Mouse (Mus musculus): ENCODE results near the gene Gabra4. TPM values are rescaled to one million over a fixed set of nuclear protein-coding genes. Genes with fewer than 3 reads are reported as not detected.

Gene Gabra4
- 1.9 and 2.7 TPM in 2 replicates for polyA plus RNA-seq (2014; fragmentation: Nextera tagmentation; extraction: Ambion mirVana)

- Histone ChIP-seq H3K4me1 (replicated peaks; ENCODE audit: control insufficient read depth, insufficient read depth, low read length) (peaks cover 5% of the 10 kb centered on the region; the same call in 1 of the 2 replicates), H3K9me3 (ENCODE audit: control insufficient read depth, low read length) (no peaks in the 10 kb centered on the region), H3K27ac (ENCODE audit: low read depth, low read length) (no peak within 1 kb of the TSS), H3K36me3 (ENCODE audit: control insufficient read depth, insufficient read depth, low read length) (no peaks in the 10 kb centered on the region), H3K4me2 (ENCODE audit: low read depth, low read length, severe bottlenecking) (peak within 1 kb of the TSS; percentile 88), H3K27me3 (ENCODE audit: control insufficient read depth, insufficient read depth, low read length) (peaks cover 4% of the 10 kb centered on the region), H3K4me3 (ENCODE audit: low read depth, low read length) (peak within 1 kb of the TSS; percentile 51), H3K9ac (ENCODE audit: low read length) (peak within 1 kb of the TSS; percentile 32)
- WGBS: 1% methylated on average over 15 of the region's 15 CpGs
- no peak for DNase-seq (ENCODE audit: low spot score)
- ATAC-seq (replicated peaks; ENCODE audit: low FRiP score): peak; percentile 60
These were observed at the start of gene Gabra4 for GRCm38 (mm10) chr5:71658115-71658497. Gene Gabra4, minus strand, starts transcription at chr5:71658308.

GRCm38 (mm10) chr5:71701273-71701614 lies 43.1 kb upstream of the Gabra4 start:
- no peaks in the 10 kb centered on the region for H3K36me3 ChIP-seq (ENCODE audit: control insufficient read depth, insufficient read depth, low read length)
- 2% methylated on average over 6 of the region's 6 CpGs for WGBS
- peak overlapping the region; percentile 46 for H3K9ac ChIP-seq (ENCODE audit: low read length)
- H3K27me3 ChIP-seq (ENCODE audit: control insufficient read depth, insufficient read depth, low read length): no peaks in the 10 kb centered on the region
- no peak overlapping the region for H3K27ac ChIP-seq (ENCODE audit: low read depth, low read length)
- peak overlapping the region; percentile 70 for H3K4me2 ChIP-seq (ENCODE audit: low read depth, low read length, severe bottlenecking)
- peak overlapping the region; percentile 35 for H3K4me3 ChIP-seq (ENCODE audit: low read depth, low read length)
- no peaks in the 10 kb centered on the region for H3K9me3 ChIP-seq (ENCODE audit: control insufficient read depth, low read length)
- ATAC-seq (replicated peaks; ENCODE audit: low FRiP score) (no peak; the same call in 1 of the 2 replicates), DNase-seq (ENCODE audit: low spot score) (no peak)
- H3K4me1 ChIP-seq (replicated peaks; ENCODE audit: control insufficient read depth, insufficient read depth, low read length): no peaks in the 10 kb centered on the region

GRCm38 (mm10) chr5:71700468-71701272 lies 42.6 kb upstream of the Gabra4 start:
- peak; percentile 95 for ATAC-seq (replicated peaks; ENCODE audit: low FRiP score)
- no peaks in the 10 kb centered on the region for H3K27me3 ChIP-seq (ENCODE audit: control insufficient read depth, insufficient read depth, low read length)
- under 1% methylated on average over 46 of the region's 46 CpGs for WGBS
- peak overlapping the region; percentile 46 for H3K9ac ChIP-seq (ENCODE audit: low read length)
- H3K4me1 ChIP-seq (replicated peaks; ENCODE audit: control insufficient read depth, insufficient read depth, low read length): no peaks in the 10 kb centered on the region
- H3K4me2 ChIP-seq (ENCODE audit: low read depth, low read length, severe bottlenecking): peak overlapping the region; percentile 70
- H3K4me3 ChIP-seq (ENCODE audit: low read depth, low read length): peak overlapping the region; percentile 35
- H3K27ac ChIP-seq (ENCODE audit: low read depth, low read length): no peak overlapping the region
- H3K9me3 ChIP-seq (ENCODE audit: control insufficient read depth, low read length): no peaks in the 10 kb centered on the region
- H3K36me3 ChIP-seq (ENCODE audit: control insufficient read depth, insufficient read depth, low read length): no peaks in the 10 kb centered on the region
- DNase-seq (ENCODE audit: low spot score): peak; percentile 84

- H3K4me3 ChIP-seq (ENCODE audit: low read depth, low read length): peak overlapping the region; percentile 35
- peak overlapping the region; percentile 70 for H3K4me2 ChIP-seq (ENCODE audit: low read depth, low read length, severe bottlenecking)
- H3K9ac ChIP-seq (ENCODE audit: low read length): no peak overlapping the region; the same call in 1 of the 2 replicates
- no peak overlapping the region for H3K27ac ChIP-seq (ENCODE audit: low read depth, low read length)
- no peak for ATAC-seq (replicated peaks; ENCODE audit: low FRiP score)
- WGBS: 1% methylated on average over 19 of the region's 19 CpGs
- H3K9me3 ChIP-seq (ENCODE audit: control insufficient read depth, low read length): no peaks in the 10 kb centered on the region
- DNase-seq (ENCODE audit: low spot score): peak; percentile 71
- H3K4me1 ChIP-seq (replicated peaks; ENCODE audit: control insufficient read depth, insufficient read depth, low read length): no peaks in the 10 kb centered on the region
- no peaks in the 10 kb centered on the region for H3K36me3 ChIP-seq (ENCODE audit: control insufficient read depth, insufficient read depth, low read length)
- no peaks in the 10 kb centered on the region for H3K27me3 ChIP-seq (ENCODE audit: control insufficient read depth, insufficient read depth, low read length)
These were observed 41.8 kb upstream of the Gabra4 start for GRCm38 (mm10) chr5:71699696-71700467.

GRCm38 (mm10) chr5:71665593-71665992 lies 7.5 kb upstream of the Gabra4 start:
- no peak overlapping the region for H3K27ac ChIP-seq (ENCODE audit: low read depth, low read length)
- no peak overlapping the region for H3K4me2 ChIP-seq (ENCODE audit: low read depth, low read length, severe bottlenecking)
- H3K9me3 ChIP-seq (ENCODE audit: control insufficient read depth, low read length): no peaks in the 10 kb centered on the region
- no peak for DNase-seq (ENCODE audit: low spot score)
- no peak for ATAC-seq (replicated peaks; ENCODE audit: low FRiP score)
- no peaks in the 10 kb centered on the region for H3K36me3 ChIP-seq (ENCODE audit: control insufficient read depth, insufficient read depth, low read length)
- no peaks in the 10 kb centered on the region for H3K4me1 ChIP-seq (replicated peaks; ENCODE audit: control insufficient read depth, insufficient read depth, low read length)
- H3K9ac ChIP-seq (ENCODE audit: low read length): no peak overlapping the region
- 52% methylated on average over 4 of the region's 4 CpGs for WGBS
- H3K27me3 ChIP-seq (ENCODE audit: control insufficient read depth, insufficient read depth, low read length): no peaks in the 10 kb centered on the region
- no peak overlapping the region for H3K4me3 ChIP-seq (ENCODE audit: low read depth, low read length)

- Histone ChIP-seq H3K27me3 (ENCODE audit: control insufficient read depth, insufficient read depth, low read length) (peaks cover 4% of the 10 kb centered on the region), H3K4me3 (ENCODE audit: low read depth, low read length) (peak within 1 kb of the TSS; percentile 51), H3K9me3 (ENCODE audit: control insufficient read depth, low read length) (no peaks in the 10 kb centered on the region), H3K4me2 (ENCODE audit: low read depth, low read length, severe bottlenecking) (peak within 1 kb of the TSS; percentile 88), H3K4me1 (replicated peaks; ENCODE audit: control insufficient read depth, insufficient read depth, low read length) (peaks cover 5% of the 10 kb centered on the region; the same call in 1 of the 2 replicates), H3K27ac (ENCODE audit: low read depth, low read length) (no peak within 1 kb of the TSS), H3K36me3 (ENCODE audit: control insufficient read depth, insufficient read depth, low read length) (no peaks in the 10 kb centered on the region), H3K9ac (ENCODE audit: low read length) (peak within 1 kb of the TSS; percentile 32)
- under 1% methylated on average over 44 of the region's 49 CpGs for WGBS
- ATAC-seq (replicated peaks; ENCODE audit: low FRiP score): peak; percentile 94
- DNase-seq (ENCODE audit: low spot score): peak; percentile 70
These were observed 510 bp downstream of the Gabra4 start, which contains the start of gene Gabrb1 for GRCm38 (mm10) chr5:71657482-71658114. Gene Gabrb1, plus strand, starts transcription at chr5:71658113.

GRCm38 (mm10) chr5:71656771-71657170 lies 1.3 kb downstream of the Gabra4 start:
- ATAC-seq (replicated peaks; ENCODE audit: low FRiP score) (no peak), DNase-seq (ENCODE audit: low spot score) (no peak)
- no peak overlapping the region for H3K9ac ChIP-seq (ENCODE audit: low read length)
- 4% methylated on average over 10 of the region's 10 CpGs for WGBS
- no peaks in the 10 kb centered on the region for H3K36me3 ChIP-seq (ENCODE audit: control insufficient read depth, insufficient read depth, low read length)
- H3K4me2 ChIP-seq (ENCODE audit: low read depth, low read length, severe bottlenecking): peak overlapping the region; percentile 88
- peaks cover 4% of the 10 kb centered on the region for H3K27me3 ChIP-seq (ENCODE audit: control insufficient read depth, insufficient read depth, low read length)
- H3K4me3 ChIP-seq (ENCODE audit: low read depth, low read length): peak overlapping the region; percentile 51; the same call in 1 of the 2 replicates
- H3K4me1 ChIP-seq (replicated peaks; ENCODE audit: control insufficient read depth, insufficient read depth, low read length): peaks cover 5% of the 10 kb centered on the region; the same call in 1 of the 2 replicates
- no peaks in the 10 kb centered on the region for H3K9me3 ChIP-seq (ENCODE audit: control insufficient read depth, low read length)
- H3K27ac ChIP-seq (ENCODE audit: low read depth, low read length): no peak overlapping the region

GRCm38 (mm10) chr5:71654056-71654455 lies 4.1 kb downstream of the Gabra4 start:
- ATAC-seq (replicated peaks; ENCODE audit: low FRiP score) (no peak), DNase-seq (ENCODE audit: low spot score) (no peak)
- WGBS: 85% methylated on average over 5 of the region's 5 CpGs
- Histone ChIP-seq H3K9me3 (ENCODE audit: control insufficient read depth, low read length) (no peaks in the 10 kb centered on the region), H3K9ac (ENCODE audit: low read length) (no peak overlapping the region), H3K27me3 (ENCODE audit: control insufficient read depth, insufficient read depth, low read length) (peaks cover 4% of the 10 kb centered on the region), H3K27ac (ENCODE audit: low read depth, low read length) (no peak overlapping the region), H3K4me3 (ENCODE audit: low read depth, low read length) (no peak overlapping the region), H3K4me1 (replicated peaks; ENCODE audit: control insufficient read depth, insufficient read depth, low read length) (peaks cover 5% of the 10 kb centered on the region; the same call in 1 of the 2 replicates), H3K4me2 (ENCODE audit: low read depth, low read length, severe bottlenecking) (no peak overlapping the region), H3K36me3 (ENCODE audit: control insufficient read depth, insufficient read depth, low read length) (no peaks in the 10 kb centered on the region)

Data from forebrain, embryonic 11.5 days (tissue).